9 mouse cellular contexts compared by ENCODE assay signal in genomic region chr1:105906427-105906798, GRCm38 (mm10).
DNase-seq lines count a peak whose midpoint lies in the region; ATAC-seq lines count a peak whose summit lies in the region.
"Had no signal": no experiment of that assay in that cellular context is flagged by ENCODE, and none has a peak within 500 bp of the region (broad histone marks: within the 10 kb centered on the region; RNA-seq: fewer than 3 reads in every experiment).

No protein-coding gene starts in this region.

- H3K4me2 ChIP-seq in kidney, embryonic 14.5 days (replicated peaks; ENCODE audit: low read depth, low read length): no peak overlapping the region
- H3K4me2 ChIP-seq: stomach, embryonic 15.5 days had no signal

- peak; percentile 22 for DNase-seq in kidney, adult 18-20 months
- DNase-seq in NIH3T3 (ENCODE audit: low read depth): peak; percentile 98
- DNase-seq in cerebellum, postnatal 14 days: peak; percentile 80 to 91
- peak; percentile 22 to 26 for DNase-seq in lung, postnatal 4 days
- no peak for DNase-seq in limb, embryonic 10.5 days (ENCODE audit: low spot score)

- ATAC-seq in kidney, embryonic 14.5 days (ENCODE audit: low FRiP score, low TSS enrichment): no peak
- peak; percentile 85 to 96 for ATAC-seq in hematopoietic stem cell, adult 5-6 weeks (replicated peaks in 1 of 2; ENCODE audit: insufficient read depth in 1 of 2, low FRiP score in 2 of 2, low TSS enrichment in 1 of 2, low read depth in 1 of 2, poor library complexity in 2 of 2, severe bottlenecking in 2 of 2)
- ATAC-seq in megakaryocyte-erythroid progenitor cell, adult 5-6 weeks (replicated peaks; ENCODE audit: low FRiP score, low TSS enrichment, poor library complexity, severe bottlenecking): no peak

- no peaks in the 10 kb centered on the region for H3K36me3 ChIP-seq in kidney, embryonic 14.5 days (ENCODE audit: control insufficient read depth, insufficient read depth, low read length)
- H3K36me3 ChIP-seq in limb, embryonic 10.5 days: no peaks in the 10 kb centered on the region
- H3K36me3 ChIP-seq: stomach, embryonic 15.5 days had no signal

- no peaks in the 10 kb centered on the region for H3K4me1 ChIP-seq in kidney, embryonic 14.5 days (ENCODE audit: control insufficient read depth, insufficient read depth, low read length)
- H3K4me1 ChIP-seq in limb, embryonic 10.5 days: peaks cover 17% of the 10 kb centered on the region

- no peak overlapping the region for H3K4me3 ChIP-seq in kidney, embryonic 14.5 days (ENCODE audit: low read length)
- H3K4me3 ChIP-seq in limb, embryonic 10.5 days: no peak overlapping the region
- H3K4me3 ChIP-seq: stomach, embryonic 15.5 days had no signal

- H3K27me3 ChIP-seq in kidney, embryonic 14.5 days (ENCODE audit: control insufficient read depth, insufficient read depth, low read length): no peaks in the 10 kb centered on the region
- no peaks in the 10 kb centered on the region for H3K27me3 ChIP-seq in limb, embryonic 10.5 days (ENCODE audit: low read depth, poor library complexity, severe bottlenecking)
- H3K27me3 ChIP-seq: stomach, embryonic 15.5 days had no signal

- no peaks in the 10 kb centered on the region for H3K9me3 ChIP-seq in kidney, embryonic 14.5 days (ENCODE audit: control insufficient read depth, low read length)
- no peaks in the 10 kb centered on the region for H3K9me3 ChIP-seq in limb, embryonic 10.5 days (replicated peaks)
- H3K9me3 ChIP-seq: stomach, embryonic 15.5 days had no signal

- no peak overlapping the region for H3K9ac ChIP-seq in kidney, embryonic 14.5 days (ENCODE audit: low read depth, low read length)
- H3K9ac ChIP-seq: stomach, embryonic 15.5 days had no signal

- 82% methylated on average over 2 of the region's 2 CpGs for WGBS in kidney, embryonic 14.5 days
- WGBS in limb, embryonic 10.5 days: 82% methylated on average over 2 of the region's 2 CpGs

- H3K27ac ChIP-seq in kidney, embryonic 14.5 days (ENCODE audit: low read depth, low read length): no peak overlapping the region
- no peak overlapping the region for H3K27ac ChIP-seq in limb, embryonic 10.5 days
- H3K27ac ChIP-seq: stomach, embryonic 15.5 days had no signal

Comparison
In these comparisons a context has a peak if more than half of its experiments do, and no peak if none do; other contexts are left out.
1. ATAC-seq: peak in hematopoietic stem cell, adult 5-6 weeks (2 of 2); none in kidney, embryonic 14.5 days (single experiment) and megakaryocyte-erythroid progenitor cell, adult 5-6 weeks (single experiment).